Mouse (Mus musculus) embryonic facial prominence, embryonic 14.5 days (tissue): Measurements from ENCODE around the gene Ampd3. TPM values are rescaled to one million over a fixed set of nuclear protein-coding genes. Genes with fewer than 3 reads are reported as not detected.
A peak's percentile ranks its signal among the peaks of the same experiment; 100 is the strongest.

Experiments
- ATAC-seq: fragments of 200-750 bp; cut with Nextera tagmentation; 2 replicates; pipeline ENCODE4 v1.8.0; 2017; ENCODE audit warnings: low read depth, moderate number of reproducible peaks, moderate TSS enrichment
- DNase-seq: peaks from one replicate; pipeline ENCODE4 v3.0.0-alpha.2; 2015; ENCODE audit warnings: low spot score
- H3K27ac ChIP-seq: fragments of 300-500 bp; sonication (generic); replicated peaks from 2 replicates; pipeline ENCODE4 v1.5.1; 2014; ENCODE audit warnings: low read depth, mild to moderate bottlenecking, low read length, moderate library complexity
- H3K27me3 ChIP-seq: fragments of 300-500 bp; sonication (generic); replicated peaks from 2 replicates; pipeline ENCODE4 v1.6.1; 2014; ENCODE audit warnings: low read length; ENCODE audit not compliant: control insufficient read depth, insufficient read depth
- H3K36me3 ChIP-seq: fragments of 300-500 bp; sonication (generic); 2 replicates; pipeline ENCODE4 v1.6.1; 2014; ENCODE audit warnings: low read length, mixed read lengths; ENCODE audit not compliant: control insufficient read depth, insufficient read depth
- H3K4me1 ChIP-seq: fragments of 300-500 bp; sonication (generic); 2 replicates; pipeline ENCODE4 v1.6.1; 2014; ENCODE audit warnings: antibody characterized with exemption, low read length; ENCODE audit not compliant: control insufficient read depth, insufficient read depth
- H3K4me2 ChIP-seq: fragments of 300-500 bp; sonication (generic); 2 replicates; pipeline ENCODE4 v1.6.1; 2014; ENCODE audit warnings: low read depth, mild to moderate bottlenecking, low read length, moderate library complexity, mixed read lengths
- H3K4me3 ChIP-seq: fragments of 300-500 bp; sonication (generic); 2 replicates; pipeline ENCODE4 v1.5.1; 2014; ENCODE audit warnings: low read depth, mild to moderate bottlenecking, low read length
- H3K9ac ChIP-seq: fragments of 300-500 bp; sonication (generic); 2 replicates; pipeline ENCODE4 v1.6.1; 2014; ENCODE audit warnings: low read depth, mild to moderate bottlenecking, low read length, moderate library complexity, mixed read lengths
- H3K9me3 ChIP-seq: fragments of 300-500 bp; sonication (generic); 2 replicates; pipeline ENCODE4 v1.6.1; 2016; ENCODE audit warnings: low read length; ENCODE audit not compliant: control insufficient read depth
- WGBS: fragments of 180-500 bp; shearing (Covaris S2); extraction: QIAGEN DNeasy Blood & Tissue Kit; methylation state at CpG from one replicate; pipeline ENCODE4 v1.1.7; 2014; 5-methylcytosine and 5-hydroxymethylcytosine counted together
- polyA plus RNA-seq: library from polyadenylated mRNA; unstranded; fragments of >200 nt; fragmentation: Nextera tagmentation; extraction: Ambion mirVana; gene quantifications from 2 replicates; pipeline ENCODE4 v1.2.1, GENCODE M21; 2014

The Ampd3 gene
- polyA plus RNA-seq, 1 experiment from 2014 or later, result 7.8 TPM

DNA sequence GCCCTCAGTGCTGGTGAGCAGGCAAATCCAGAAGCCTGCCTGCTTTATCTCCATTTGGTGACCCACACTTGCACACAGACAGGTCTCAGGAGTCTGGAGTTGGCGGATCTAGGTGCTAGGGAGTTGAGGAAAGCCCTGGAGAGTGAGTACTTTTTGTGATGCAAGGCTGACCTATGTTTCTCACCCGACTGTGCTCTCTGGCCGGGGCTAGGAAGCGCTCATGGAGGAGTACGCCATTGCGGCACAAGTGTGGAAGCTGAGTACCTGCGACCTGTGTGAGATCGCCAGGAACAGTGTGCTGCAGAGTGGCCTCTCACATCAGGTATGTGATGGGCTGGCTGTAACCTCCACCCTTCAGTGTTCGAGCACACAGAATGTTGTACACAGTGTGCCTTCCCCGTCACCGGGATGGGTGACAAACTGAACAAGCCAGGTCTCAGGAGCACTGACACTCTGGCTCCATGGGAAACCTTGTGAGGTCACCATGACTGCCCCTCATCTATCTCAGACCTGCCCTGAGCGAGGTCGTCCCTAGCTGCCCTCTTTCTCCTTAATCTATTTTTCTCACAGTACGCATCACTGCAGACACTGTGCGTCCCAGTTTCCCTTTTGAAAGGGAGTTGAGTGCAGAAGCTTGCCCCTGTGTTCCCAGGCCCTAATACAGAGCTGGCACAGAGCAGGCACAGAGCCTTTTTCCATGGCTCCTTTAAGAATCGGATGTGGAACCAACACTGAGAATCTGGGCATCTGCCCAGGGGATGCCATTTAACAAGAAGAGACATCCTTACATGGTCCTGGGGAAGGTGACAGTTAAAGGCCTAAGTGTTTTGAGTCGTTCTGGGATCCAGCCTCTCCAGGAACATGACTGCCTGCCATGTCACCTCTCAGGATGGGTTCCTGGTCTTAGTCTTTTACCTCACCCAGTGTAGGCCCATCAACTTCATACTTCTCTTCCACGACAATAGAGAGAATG is 41.9 kb downstream of the Ampd3 start:
- no peak overlapping the region for H3K4me3 ChIP-seq
- H3K27me3 ChIP-seq, result no peaks in the 10 kb centered on the region
- ATAC-seq (no peak), DNase-seq (no peak)
- peak overlapping the region; percentile 8; the same call in 1 of the 2 replicates for H3K27ac ChIP-seq
- peaks cover 5% of the 10 kb centered on the region; the same call in 1 of the 2 replicates for H3K36me3 ChIP-seq
- no peaks in the 10 kb centered on the region; the same call in 1 of the 2 replicates for H3K4me1 ChIP-seq
- H3K9ac ChIP-seq, result no peak overlapping the region
- H3K4me2 ChIP-seq, result no peak overlapping the region
- 86% methylated on average over 18 of the region's 18 CpGs for WGBS
- H3K9me3 ChIP-seq, result no peaks in the 10 kb centered on the region

DNA sequence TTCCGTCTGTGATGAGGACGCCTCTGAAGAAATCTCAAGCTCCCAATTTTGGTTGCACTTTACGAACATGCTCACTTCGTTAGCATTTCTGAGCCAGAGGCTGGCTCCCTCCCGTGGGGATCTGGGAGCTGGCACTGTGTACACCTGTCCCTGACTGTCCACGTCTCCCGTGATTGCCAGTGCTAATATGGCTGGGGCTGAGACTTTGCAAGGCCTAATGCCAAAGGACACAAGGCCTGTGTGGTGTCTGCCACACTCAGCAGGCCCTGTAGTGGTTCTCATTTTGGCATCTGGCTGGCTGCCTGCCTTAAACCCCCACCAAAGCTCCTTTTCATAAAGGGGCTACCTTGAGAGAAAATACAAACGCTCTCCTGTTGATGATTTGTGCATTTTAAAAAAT is 43.0 kb downstream of the Ampd3 start:
- 79% methylated on average over 8 of the region's 8 CpGs for WGBS
- ATAC-seq (no peak), DNase-seq (no peak)
- Histone ChIP-seq H3K4me1 (no peaks in the 10 kb centered on the region; the same call in 1 of the 2 replicates), H3K9ac (no peak overlapping the region), H3K9me3 (no peaks in the 10 kb centered on the region), H3K4me3 (no peak overlapping the region), H3K27ac (no peak overlapping the region), H3K27me3 (no peaks in the 10 kb centered on the region), H3K4me2 (no peak overlapping the region), H3K36me3 (peaks cover 5% of the 10 kb centered on the region; the same call in 1 of the 2 replicates)

DNA sequence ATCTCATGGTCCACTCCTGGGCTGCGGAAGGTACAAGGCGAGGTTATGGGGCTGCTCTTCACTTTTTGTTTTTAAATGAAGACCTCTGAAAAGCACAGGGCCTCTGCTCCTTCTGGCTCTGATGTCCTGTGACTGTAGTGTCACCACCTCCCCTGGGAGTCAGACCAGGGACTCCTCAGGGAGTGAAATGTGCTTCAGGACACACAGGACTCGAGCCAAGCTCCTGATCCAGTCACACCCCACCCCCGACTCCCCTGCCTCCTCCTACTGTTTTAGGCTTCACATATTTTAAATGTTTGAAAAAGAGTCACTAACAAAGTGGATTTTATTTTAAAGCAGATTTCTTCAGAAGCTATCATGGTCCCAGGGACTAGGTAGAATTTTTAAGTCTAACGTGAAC is 43.5 kb downstream of the Ampd3 start:
- Histone ChIP-seq H3K4me3 (no peak overlapping the region), H3K9me3 (no peaks in the 10 kb centered on the region), H3K4me2 (no peak overlapping the region), H3K27ac (no peak overlapping the region), H3K4me1 (no peaks in the 10 kb centered on the region; the same call in 1 of the 2 replicates), H3K36me3 (peaks cover 5% of the 10 kb centered on the region; the same call in 1 of the 2 replicates), H3K9ac (no peak overlapping the region), H3K27me3 (no peaks in the 10 kb centered on the region)
- 79% methylated on average over 5 of the region's 5 CpGs for WGBS
- ATAC-seq (no peak), DNase-seq (no peak)

DNA sequence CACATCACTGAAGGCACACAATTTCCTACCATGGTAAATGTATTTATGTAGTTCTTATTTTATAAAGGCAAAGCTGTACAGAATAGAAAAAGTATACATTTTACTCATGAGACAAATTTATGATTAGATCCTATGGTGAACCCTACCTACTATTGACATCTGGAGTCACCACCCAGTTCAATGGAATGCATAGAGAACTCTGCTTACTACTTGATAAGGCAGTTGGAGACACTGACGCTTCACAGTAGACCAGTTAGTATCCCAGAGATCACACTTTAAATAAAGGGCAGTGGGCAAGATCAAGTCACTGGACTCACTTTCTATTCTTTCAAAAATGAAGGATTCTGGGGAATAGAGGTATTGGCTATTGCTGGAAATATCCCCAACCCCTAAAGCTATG is 46.0 kb downstream of the Ampd3 start:
- Histone ChIP-seq H3K4me2 (no peak overlapping the region), H3K36me3 (peaks cover 5% of the 10 kb centered on the region; the same call in 1 of the 2 replicates), H3K27me3 (no peaks in the 10 kb centered on the region), H3K4me3 (no peak overlapping the region), H3K9ac (no peak overlapping the region), H3K4me1 (no peaks in the 10 kb centered on the region; the same call in 1 of the 2 replicates), H3K27ac (no peak overlapping the region), H3K9me3 (no peaks in the 10 kb centered on the region)
- 81% methylated on average over 1 of the region's 1 CpGs for WGBS
- ATAC-seq (no peak), DNase-seq (no peak)

DNA sequence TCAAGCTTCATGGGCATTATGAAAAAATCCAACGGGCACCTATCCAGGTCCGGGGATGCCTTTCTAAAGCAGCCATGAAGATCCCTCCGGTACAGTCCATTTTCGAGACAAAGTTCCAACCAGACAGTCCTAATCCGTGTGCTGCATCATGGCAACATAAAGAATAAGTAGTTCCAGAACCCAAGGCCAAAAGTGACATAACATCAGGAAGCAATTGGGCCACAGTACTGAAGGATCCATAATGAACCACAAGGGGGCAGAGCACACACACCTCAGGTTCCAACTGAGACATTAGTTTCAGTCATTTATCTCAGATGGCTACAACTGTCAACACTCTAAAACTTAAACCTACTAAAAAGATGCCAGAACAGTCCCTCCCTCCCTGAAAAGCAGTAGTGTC is 48.0 kb downstream of the Ampd3 start:
- Histone ChIP-seq H3K27ac (no peak overlapping the region), H3K4me3 (no peak overlapping the region), H3K4me2 (no peak overlapping the region), H3K36me3 (peaks cover 5% of the 10 kb centered on the region; the same call in 1 of the 2 replicates), H3K9me3 (no peaks in the 10 kb centered on the region), H3K9ac (no peak overlapping the region), H3K27me3 (no peaks in the 10 kb centered on the region), H3K4me1 (peaks cover under 1% of the 10 kb centered on the region; the same call in 1 of the 2 replicates)
- ATAC-seq (peak; percentile 63), DNase-seq (peak; percentile 80)
- 39% methylated on average over 5 of the region's 5 CpGs for WGBS

DNA sequence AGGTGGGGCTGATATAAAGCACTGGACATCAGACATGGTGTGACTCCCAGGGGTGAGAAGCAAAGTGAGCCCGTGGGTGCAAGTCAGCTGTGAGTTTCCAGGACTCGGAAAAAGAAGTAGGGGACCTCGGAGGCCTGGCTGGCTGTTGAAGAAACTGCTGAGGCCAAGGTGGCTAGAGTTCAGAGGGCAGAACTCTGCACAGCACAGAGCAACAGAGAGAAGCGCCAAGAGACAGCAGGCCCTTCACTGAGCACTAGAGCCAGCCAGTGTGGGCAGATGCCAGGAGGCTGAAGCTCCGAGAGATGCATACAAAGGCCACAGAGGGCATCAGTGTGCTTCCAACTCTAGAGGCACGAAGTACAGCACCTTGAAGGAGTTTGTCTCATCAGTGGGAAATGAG is 50.2 kb downstream of the Ampd3 start:
- no peak overlapping the region for H3K27ac ChIP-seq
- H3K27me3 ChIP-seq, result no peaks in the 10 kb centered on the region
- 83% methylated on average over 6 of the region's 6 CpGs for WGBS
- no peaks in the 10 kb centered on the region; the same call in 1 of the 2 replicates for H3K36me3 ChIP-seq
- ATAC-seq (no peak), DNase-seq (no peak)
- peaks cover 13% of the 10 kb centered on the region for H3K4me1 ChIP-seq
- no peak overlapping the region for H3K9ac ChIP-seq
- H3K9me3 ChIP-seq, result no peaks in the 10 kb centered on the region
- H3K4me3 ChIP-seq, result no peak overlapping the region
- no peak overlapping the region for H3K4me2 ChIP-seq

GRCm38 (mm10) chr7:110818787-110819350 is 50.9 kb downstream of the Ampd3 start:
- no peak for DNase-seq
- no peak overlapping the region for H3K9ac ChIP-seq
- H3K27me3 ChIP-seq, result no peaks in the 10 kb centered on the region
- peaks cover 13% of the 10 kb centered on the region for H3K4me1 ChIP-seq
- no peak for ATAC-seq
- no peak overlapping the region for H3K4me2 ChIP-seq
- H3K27ac ChIP-seq, result no peak overlapping the region
- no peak overlapping the region for H3K4me3 ChIP-seq
- H3K36me3 ChIP-seq, result no peaks in the 10 kb centered on the region; the same call in 1 of the 2 replicates
- no peaks in the 10 kb centered on the region for H3K9me3 ChIP-seq
- 82% methylated on average over 11 of the region's 11 CpGs for WGBS

- WGBS, result 52% methylated on average over 5 of the region's 5 CpGs
- H3K9me3 ChIP-seq, result no peaks in the 10 kb centered on the region
These were observed 53.1 kb downstream of the Ampd3 start for GRCm38 (mm10) chr7:110821068-110821467.

More at GRCm38 (mm10) chr7:110821068-110821467, 53.1 kb downstream of the Ampd3 start:
- ATAC-seq (0 out of 2 replicates have a peak, but pooled peaks have one; percentile 8), DNase-seq (no peak)
- H3K4me3 ChIP-seq, result no peak overlapping the region
- no peaks in the 10 kb centered on the region for H3K27me3 ChIP-seq
- H3K36me3 ChIP-seq, result peaks cover 20% of the 10 kb centered on the region; the same call in 1 of the 2 replicates
- peaks cover 13% of the 10 kb centered on the region for H3K4me1 ChIP-seq
- H3K27ac ChIP-seq, result peak overlapping the region; percentile 42; the same call in 1 of the 2 replicates
- no peak overlapping the region for H3K4me2 ChIP-seq
- H3K9ac ChIP-seq, result no peak overlapping the region
